ENCODE assay signal across 10 mouse cellular contexts in the genomic region with DNA sequence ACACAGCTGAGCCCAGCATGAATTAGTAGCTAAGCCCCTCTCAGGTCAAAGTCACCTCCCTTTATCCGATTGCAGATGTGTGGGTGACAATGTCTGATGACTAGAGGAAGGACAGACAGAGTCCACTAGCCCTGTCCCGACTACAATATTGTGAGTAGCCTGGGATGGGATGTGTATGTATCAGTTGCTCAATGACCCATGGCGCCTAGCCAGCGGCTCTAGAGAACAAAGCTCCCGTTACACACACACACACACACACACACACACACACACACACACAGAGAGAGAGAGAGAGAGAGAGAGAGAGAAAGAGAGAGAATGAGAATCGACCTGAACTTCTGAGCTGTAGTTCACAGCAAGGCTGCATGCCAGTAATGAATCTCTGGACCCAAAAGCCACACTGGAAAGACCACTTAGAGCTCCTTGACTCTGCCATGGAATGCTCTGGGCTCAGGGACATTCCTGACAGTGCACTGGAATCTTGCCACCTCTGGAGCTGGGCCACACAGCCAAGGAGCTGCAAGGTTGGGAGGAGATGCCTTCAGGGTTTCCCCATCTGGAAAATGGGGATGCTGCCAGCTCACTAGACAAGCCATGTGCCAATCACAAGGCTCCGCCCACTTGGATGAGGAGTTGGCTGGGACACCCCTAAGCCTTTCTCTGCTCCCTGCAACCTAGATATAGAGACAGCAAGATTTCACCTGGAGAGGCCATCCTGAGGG. TPM values are rescaled to one million over a fixed set of nuclear protein-coding genes. Genes with fewer than 3 reads are reported as not detected.
DNase-seq lines count a peak whose midpoint lies in the region; ATAC-seq and TF ChIP-seq lines count a peak whose summit lies in the region.
"Had no signal": no experiment of that assay in that cellular context is flagged by ENCODE, and none has a peak within 500 bp of the region (broad histone marks: within the 10 kb centered on the region; RNA-seq: fewer than 3 reads in every experiment).

No protein-coding gene starts in this region.

- H3K4me2 ChIP-seq in heart, embryonic 11.5 days = no peak overlapping the region

- H3K36me3 ChIP-seq in heart, embryonic 11.5 days (ENCODE audit: control insufficient read depth, insufficient read depth, low read length) = peaks cover 3% of the 10 kb centered on the region

- 77% methylated on average over 7 of the region's 7 CpGs for WGBS in heart, embryonic 11.5 days (ENCODE audit: insufficient replicate concordance)
- WGBS in lung, adult 2 months = 51% methylated on average over 7 of the region's 7 CpGs

- no peak for TF ChIP-seq POLR2A in lung, adult 2 months (IDR thresholded peaks at IDR 0.05; ENCODE audit: borderline replicate concordance, extremely low read depth, low read depth, low read length)

- H3K9ac ChIP-seq in heart, embryonic 11.5 days (ENCODE audit: low read depth, low read length) = no peak overlapping the region

- no peak overlapping the region for H3K27ac ChIP-seq in heart, embryonic 11.5 days (ENCODE audit: low read depth, low read length)

- ATAC-seq in heart, embryonic 11.5 days (replicated peaks; ENCODE audit: insufficient number of reproducible peaks, low FRiP score, low TSS enrichment) = no peak
- no peak for ATAC-seq in activated CD4-positive, CD25-positive, alpha-beta regulatory T cell, adult 4 months

- no peak for TF ChIP-seq CTCF in lung, adult 2 months (IDR thresholded peaks at IDR 0.05; ENCODE audit: insufficient read depth, low read length)

- peaks cover 29% of the 10 kb centered on the region for H3K27me3 ChIP-seq in heart, embryonic 11.5 days (ENCODE audit: control insufficient read depth, insufficient read depth, low read length)

- no peak overlapping the region for H3K4me3 ChIP-seq in heart, embryonic 11.5 days (ENCODE audit: low read depth, low read length)
- no peak overlapping the region for H3K4me3 ChIP-seq in lung, adult 2 months (replicated peaks; ENCODE audit: extremely low read depth, low read depth, low read length)

- H3K9me3 ChIP-seq in heart, embryonic 11.5 days (replicated peaks; ENCODE audit: control insufficient read depth, low read length) = no peaks in the 10 kb centered on the region

- DNase-seq in heart, adult 9 months (ENCODE audit: low spot score in 2 of 2) = peak; percentile 23 to 52
- DNase-seq in ZHBTc4 (ENCODE audit: low read depth, low spot score) = peak; percentile 48
- peak; percentile 65 for DNase-seq in gastrocnemius, adult 18-20 months (ENCODE audit: low spot score)
- DNase-seq in lung, adult 2 months = peak; percentile 79
- DNase-seq in c-Kit-positive CD71-positive TER-119-positive erythroid progenitor cells, embryonic 14.5 days (ENCODE audit: low spot score) = no peak
- DNase-seq in thymus, postnatal 25 days = no peak
- DNase-seq: spleen, adult 18-20 months had no signal

- H3K4me1 ChIP-seq in heart, embryonic 11.5 days (ENCODE audit: control insufficient read depth, insufficient read depth, low read length) = peaks cover 36% of the 10 kb centered on the region
- H3K4me1 ChIP-seq in lung, adult 2 months (ENCODE audit: control insufficient read depth, insufficient read depth, low read length) = peaks cover 14% of the 10 kb centered on the region

RNA-seq across cellular contexts. Expression of gene Pdgfa, which starts 6.3 kb away (rescaled TPM):
- 29.3 and 30.8 TPM in 2 replicates for polyA plus RNA-seq in heart, embryonic 11.5 days (2014; fragmentation: Nextera tagmentation; extraction: Ambion mirVana)
- 10 to 100 TPM; 18.8 to 22.9 TPM for total RNA-seq in gastrocnemius, adult 18-20 months (2021)
- polyA plus RNA-seq in lung, adult 2 months (2012; rRNA removed) = 91.5 and 105 TPM in 2 replicates
- polyA plus RNA-seq in activated CD4-positive, CD25-positive, alpha-beta regulatory T cell, adult 4 months (2017; shearing (Covaris generic)) = not detected
- total RNA-seq: megakaryocyte-erythroid progenitor cell, adult 5-6 weeks had no signal

Comparison
In these comparisons a context has a peak if more than half of its experiments do, and no peak if none do; other contexts are left out.
1. DNase-seq: peak in heart, adult 9 months (2 of 2), ZHBTc4 (single experiment), gastrocnemius, adult 18-20 months (single experiment) and lung, adult 2 months (single experiment); none in c-Kit-positive CD71-positive TER-119-positive erythroid progenitor cells, embryonic 14.5 days (single experiment) and thymus, postnatal 25 days (single experiment).
2. RNA of gene Pdgfa, which starts 6.3 kb away (polyA plus RNA-seq): 91.5 to 105 TPM in lung, adult 2 months and 29.3 to 30.8 TPM in heart, embryonic 11.5 days; not detected in activated CD4-positive, CD25-positive, alpha-beta regulatory T cell, adult 4 months; every median in the first group is over 10 times any median in the second.